Mouse (Mus musculus) heart, postnatal 0 days (tissue): ENCODE measurements around the gene Cd79b.

Experiments used
- CTCF ChIP-seq: IDR thresholded peaks from 2 replicates; pipeline ENCODE4 v1.5.1; 2016; ENCODE audit warnings: antibody characterized with exemption, control low read depth, low read depth
- EP300 ChIP-seq: IDR thresholded peaks from 2 replicates; pipeline ENCODE4 v1.6.1; 2016; ENCODE audit warnings: antibody characterized with exemption, low read depth

DNA sequence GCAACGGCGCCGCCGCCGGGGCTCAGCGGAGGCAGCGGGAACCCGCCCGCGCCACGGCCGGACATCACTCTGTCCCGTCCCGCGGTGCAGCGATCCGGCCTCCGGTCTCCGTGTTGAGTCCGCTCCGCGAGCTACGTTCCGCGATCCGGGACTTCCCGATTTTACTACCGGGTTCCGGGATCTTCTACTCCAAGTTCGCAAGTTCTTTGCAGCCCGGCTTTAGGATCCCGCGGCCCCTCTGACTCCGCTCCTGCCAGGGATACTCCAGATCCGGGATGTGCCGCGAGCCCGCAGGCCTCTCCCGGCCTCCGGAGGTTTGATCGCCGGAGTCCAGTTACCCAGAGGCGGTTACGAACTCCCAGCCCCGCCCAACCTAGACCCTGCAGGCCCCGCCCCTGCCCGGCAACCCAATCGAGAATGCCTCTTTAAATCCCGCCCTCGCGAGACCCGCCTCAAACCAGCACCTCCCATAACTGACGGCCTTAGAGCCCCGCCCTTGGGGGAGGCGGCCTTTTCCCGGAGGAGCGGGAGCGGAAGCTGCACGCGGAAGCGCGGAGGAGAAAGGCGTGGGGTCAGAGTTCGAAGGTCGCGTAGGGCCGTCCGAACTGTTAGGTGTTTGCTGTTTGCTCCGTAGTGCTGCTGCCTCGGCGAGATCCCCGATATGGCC lies 41.8 kb downstream of the Cd79b start, which contains the start of gene Smarcd2:
- no peak for TF ChIP-seq CTCF
- TF ChIP-seq EP300: no peak; the same call in none of the 2 replicates
